Mouse (Mus musculus) hindbrain, embryonic 15.5 days (tissue): ENCODE results near the gene Mthfd2. TPM values are rescaled to one million over a fixed set of nuclear protein-coding genes. Genes with fewer than 3 reads are reported as not detected.

Source experiments
- ATAC-seq: fragments of 200-750 bp; cut with Nextera tagmentation; 2 replicates; pipeline ENCODE4 v1.8.0; 2017; ENCODE audit warnings: low read depth, moderate number of reproducible peaks, moderate TSS enrichment; ENCODE audit not compliant: low FRiP score
- H3K27ac ChIP-seq: fragments of 300-500 bp; sonication (generic); replicated peaks from 2 replicates; pipeline ENCODE4 v1.5.1; 2015; ENCODE audit warnings: mild to moderate bottlenecking, inconsistent platforms
- H3K27me3 ChIP-seq: fragments of 300-500 bp; sonication (generic); 2 replicates; pipeline ENCODE4 v1.6.1; 2015; ENCODE audit warnings: control low read depth, inconsistent platforms
- H3K36me3 ChIP-seq: fragments of 300-500 bp; sonication (generic); 2 replicates; pipeline ENCODE4 v1.6.1; 2015; ENCODE audit warnings: control low read depth, inconsistent platforms
- H3K4me1 ChIP-seq: fragments of 300-500 bp; sonication (generic); replicated peaks from 2 replicates; pipeline ENCODE4 v1.6.1; 2015; ENCODE audit warnings: control low read depth, inconsistent platforms
- H3K4me2 ChIP-seq: fragments of 300-500 bp; sonication (generic); 2 replicates; pipeline ENCODE4 v1.6.1; 2015; ENCODE audit warnings: moderate library complexity, mild to moderate bottlenecking, inconsistent platforms
- H3K4me3 ChIP-seq: fragments of 300-500 bp; sonication (generic); 2 replicates; pipeline ENCODE4 v1.5.1; 2015; ENCODE audit warnings: mild to moderate bottlenecking, inconsistent platforms
- H3K9ac ChIP-seq: fragments of 300-500 bp; sonication (generic); 2 replicates; pipeline ENCODE4 v1.6.1; 2015; ENCODE audit warnings: inconsistent platforms
- H3K9me3 ChIP-seq: fragments of 300-500 bp; sonication (generic); 2 replicates; pipeline ENCODE4 v1.6.1; 2016; ENCODE audit warnings: control low read depth, inconsistent platforms
- WGBS: fragments of 180-500 bp; shearing (Covaris S2); methylation state at CpG from one replicate; pipeline ENCODE4 v1.1.7; 2015; 5-methylcytosine and 5-hydroxymethylcytosine counted together
- polyA plus RNA-seq: library from polyadenylated mRNA; unstranded; fragments of >200 nt; fragmentation: Nextera tagmentation; extraction: Ambion mirVana; gene quantifications from 2 replicates; pipeline ENCODE4 v1.2.1, GENCODE M21; 2015

Gene Mthfd2
- polyA plus RNA-seq, 1 experiment from 2014 or later, result 32.8 TPM

DNA sequence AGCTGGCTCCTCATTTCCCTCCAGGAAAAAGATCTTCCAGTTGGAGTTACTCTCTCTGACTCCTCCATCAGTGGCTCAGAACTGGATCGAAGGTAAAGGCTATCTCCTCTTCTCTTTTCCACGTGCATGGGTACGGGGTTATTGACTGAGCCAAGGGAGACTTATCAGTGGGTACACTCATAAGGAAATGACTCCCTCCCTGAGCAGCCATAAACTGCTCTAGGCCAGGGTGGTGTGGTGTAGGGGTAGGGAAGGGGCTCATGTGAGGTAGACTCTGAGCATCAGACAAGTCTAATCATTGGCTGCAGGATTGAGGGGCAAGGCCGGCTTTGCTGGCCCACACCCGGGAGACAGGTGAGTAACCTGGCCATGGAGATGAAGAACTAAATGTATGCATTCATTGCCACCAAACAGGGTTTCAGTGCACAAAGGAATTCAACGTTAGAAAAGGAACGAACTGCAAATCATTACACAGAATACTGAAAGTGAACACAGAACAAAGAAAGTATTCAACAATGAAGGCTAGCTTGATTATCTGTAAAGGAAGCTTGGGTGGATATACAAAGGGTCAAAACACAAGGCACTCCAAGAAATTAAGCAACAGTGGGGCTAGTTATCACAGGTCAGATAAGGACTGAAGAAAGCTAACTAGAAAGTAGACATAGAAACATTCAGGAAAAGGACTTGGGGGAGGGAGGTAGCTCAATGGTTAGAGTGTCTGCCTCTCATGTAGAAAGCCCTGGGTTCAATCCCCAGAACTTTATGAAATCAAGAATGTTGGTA, 25.1 kb downstream of the Mthfd2 start:
- Histone ChIP-seq H3K4me1 (no peaks in the 10 kb centered on the region), H3K27ac (no peak overlapping the region), H3K9me3 (no peaks in the 10 kb centered on the region), H3K27me3 (no peaks in the 10 kb centered on the region), H3K4me2 (no peak overlapping the region), H3K9ac (no peak overlapping the region), H3K36me3 (peaks cover 9% of the 10 kb centered on the region; the same call in 1 of the 2 replicates), H3K4me3 (no peak overlapping the region)
- WGBS, result 89% methylated on average over 7 of the region's 7 CpGs
- no peak for ATAC-seq

- H3K4me1 ChIP-seq, result no peaks in the 10 kb centered on the region
- ATAC-seq, result no peak
- WGBS, result 74% methylated on average over 8 of the region's 8 CpGs
Measured at GRCm38 (mm10) chr6:83280256-83280955, 45.3 kb downstream of the Mthfd2 start.

GRCm38 (mm10) chr6:83278881-83279280, 46.8 kb downstream of the Mthfd2 start:
- Histone ChIP-seq H3K4me1 (no peaks in the 10 kb centered on the region), H3K4me3 (no peak overlapping the region), H3K36me3 (no peaks in the 10 kb centered on the region), H3K9me3 (no peaks in the 10 kb centered on the region), H3K9ac (no peak overlapping the region), H3K4me2 (no peak overlapping the region), H3K27me3 (no peaks in the 10 kb centered on the region), H3K27ac (no peak overlapping the region)
- ATAC-seq, result no peak
- 23% methylated on average over 2 of the region's 2 CpGs for WGBS

More at GRCm38 (mm10) chr6:83280256-83280955, 45.3 kb downstream of the Mthfd2 start:
- H3K4me3 ChIP-seq, result no peak overlapping the region
- no peaks in the 10 kb centered on the region for H3K27me3 ChIP-seq
- no peak overlapping the region for H3K9ac ChIP-seq
- H3K27ac ChIP-seq, result no peak overlapping the region
- H3K36me3 ChIP-seq, result no peaks in the 10 kb centered on the region
- H3K9me3 ChIP-seq, result no peaks in the 10 kb centered on the region
- no peak overlapping the region for H3K4me2 ChIP-seq

DNA sequence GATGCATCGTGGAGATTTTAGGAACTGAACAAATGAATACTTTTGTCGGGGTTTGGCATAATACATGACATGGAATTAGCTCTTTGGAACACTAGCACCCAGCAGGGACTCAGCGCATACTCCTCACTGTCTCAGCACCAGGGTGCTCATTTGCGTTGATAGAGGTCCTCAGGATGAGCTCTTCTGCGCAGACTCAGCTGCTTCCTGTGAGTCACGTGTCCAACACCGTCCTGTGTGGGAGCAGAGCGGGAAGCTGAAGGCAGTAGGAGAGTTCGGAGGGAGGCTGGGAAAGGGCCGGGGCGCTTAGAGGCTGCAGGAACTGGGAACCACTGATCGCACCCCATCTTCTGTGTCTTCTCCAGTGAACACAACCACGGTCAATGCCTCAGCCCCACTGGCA, 48.6 kb downstream of the Mthfd2 start:
- Histone ChIP-seq H3K36me3 (no peaks in the 10 kb centered on the region), H3K4me1 (no peaks in the 10 kb centered on the region), H3K27me3 (no peaks in the 10 kb centered on the region), H3K9me3 (no peaks in the 10 kb centered on the region), H3K9ac (no peak overlapping the region), H3K4me2 (no peak overlapping the region), H3K4me3 (no peak overlapping the region), H3K27ac (no peak overlapping the region)
- 70% methylated on average over 13 of the region's 13 CpGs for WGBS
- ATAC-seq, result no peak

DNA sequence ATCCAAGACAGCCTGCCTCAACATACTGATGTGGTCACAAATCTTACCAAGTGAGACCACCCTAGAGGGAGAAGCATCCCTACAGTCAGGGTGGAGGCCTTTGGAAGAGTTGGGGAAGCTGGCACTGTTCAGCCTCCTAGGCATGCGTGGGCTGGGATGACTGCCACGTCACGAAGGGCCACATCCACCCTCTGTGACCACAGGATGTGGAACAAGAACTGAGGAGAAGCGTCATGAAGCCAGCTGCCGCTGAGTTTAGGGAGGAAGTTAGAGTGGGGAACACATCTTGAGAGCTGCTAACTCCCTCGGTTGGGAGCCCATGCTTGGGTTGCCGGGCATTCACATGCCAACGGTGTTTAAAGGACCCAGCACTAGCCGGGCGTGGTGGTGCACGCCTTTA, 52.0 kb downstream of the Mthfd2 start:
- no peaks in the 10 kb centered on the region for H3K9me3 ChIP-seq
- H3K4me2 ChIP-seq, result no peak overlapping the region
- no peak overlapping the region for H3K27ac ChIP-seq
- 90% methylated on average over 11 of the region's 11 CpGs for WGBS
- H3K4me1 ChIP-seq, result 0 out of 2 replicates have a peak, but pooled peaks cover 1% of the 10 kb centered on the region
- H3K4me3 ChIP-seq, result no peak overlapping the region
- no peak overlapping the region for H3K9ac ChIP-seq
- H3K36me3 ChIP-seq, result no peaks in the 10 kb centered on the region
- H3K27me3 ChIP-seq, result no peaks in the 10 kb centered on the region
- ATAC-seq, result no peak

GRCm38 (mm10) chr6:83268144-83269010, 57.3 kb downstream of the Mthfd2 start:
- peak; percentile 95 for ATAC-seq
- Histone ChIP-seq H3K4me1 (peaks cover 11% of the 10 kb centered on the region), H3K9me3 (no peaks in the 10 kb centered on the region), H3K4me3 (peak overlapping the region; percentile 44), H3K4me2 (peak overlapping the region; percentile 61), H3K27me3 (no peaks in the 10 kb centered on the region), H3K36me3 (no peaks in the 10 kb centered on the region), H3K27ac (peak overlapping the region; percentile 90), H3K9ac (peak overlapping the region; percentile 45)
- 1% methylated on average over 28 of the region's 28 CpGs for WGBS

GRCm38 (mm10) chr6:83267616-83268015, 58.1 kb downstream of the Mthfd2 start:
- no peaks in the 10 kb centered on the region for H3K9me3 ChIP-seq
- H3K4me2 ChIP-seq, result peak overlapping the region; percentile 61
- peaks cover 11% of the 10 kb centered on the region for H3K4me1 ChIP-seq
- H3K27me3 ChIP-seq, result no peaks in the 10 kb centered on the region
- peak overlapping the region; percentile 23; the same call in 1 of the 2 replicates for H3K9ac ChIP-seq
- H3K36me3 ChIP-seq, result no peaks in the 10 kb centered on the region
- H3K27ac ChIP-seq, result peak overlapping the region; percentile 90
- WGBS, result 62% methylated on average over 4 of the region's 4 CpGs
- peak overlapping the region; percentile 19; the same call in 1 of the 2 replicates for H3K4me3 ChIP-seq
- no peak for ATAC-seq

DNA sequence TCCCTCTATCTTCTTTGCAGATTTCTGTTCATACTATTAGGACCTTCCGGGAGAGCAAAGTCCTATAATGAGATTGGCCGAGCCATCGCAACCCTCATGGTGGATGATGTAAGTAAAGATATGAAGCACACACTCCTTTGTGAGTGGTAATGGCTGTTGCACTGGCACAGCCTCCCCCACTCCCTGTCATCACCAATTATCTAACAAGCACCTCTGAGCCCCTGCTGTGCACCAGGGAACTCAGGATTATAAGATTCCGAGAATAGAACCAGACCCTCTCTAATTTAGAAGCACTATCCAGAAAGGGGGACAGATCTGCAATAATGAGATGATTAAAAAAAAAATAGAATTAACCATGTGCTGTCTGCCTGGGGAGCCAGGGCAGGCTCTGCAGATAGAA, 60.1 kb downstream of the Mthfd2 start:
- no peak overlapping the region for H3K27ac ChIP-seq
- no peak overlapping the region for H3K4me2 ChIP-seq
- H3K4me3 ChIP-seq, result no peak overlapping the region
- ATAC-seq, result no peak
- 73% methylated on average over 4 of the region's 4 CpGs for WGBS
- no peaks in the 10 kb centered on the region for H3K9me3 ChIP-seq
- no peak overlapping the region for H3K9ac ChIP-seq
- peaks cover 11% of the 10 kb centered on the region for H3K4me1 ChIP-seq
- H3K36me3 ChIP-seq, result no peaks in the 10 kb centered on the region
- no peaks in the 10 kb centered on the region for H3K27me3 ChIP-seq

DNA sequence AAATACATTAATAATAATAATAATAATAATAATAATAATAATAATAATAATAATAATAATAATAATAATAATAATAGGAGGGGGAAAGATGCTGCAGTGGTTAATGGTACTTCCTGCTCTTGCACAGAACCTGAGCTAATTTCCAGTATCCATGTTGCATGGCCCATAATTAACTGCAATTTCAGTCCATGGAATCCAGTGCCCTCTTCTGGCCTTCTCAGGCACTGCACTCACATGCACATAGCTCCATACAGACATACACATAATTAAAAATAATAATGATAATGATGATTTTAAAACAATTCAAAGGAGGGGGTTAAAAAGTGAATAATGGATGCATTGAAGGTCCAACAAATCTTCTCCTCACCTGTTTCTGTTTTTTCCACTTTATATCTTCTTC, 60.5 kb downstream of the Mthfd2 start:
- Histone ChIP-seq H3K27ac (no peak overlapping the region), H3K36me3 (no peaks in the 10 kb centered on the region), H3K4me1 (peaks cover 11% of the 10 kb centered on the region), H3K4me2 (no peak overlapping the region), H3K9me3 (no peaks in the 10 kb centered on the region), H3K4me3 (no peak overlapping the region), H3K9ac (no peak overlapping the region), H3K27me3 (no peaks in the 10 kb centered on the region)
- no peak for ATAC-seq

DNA sequence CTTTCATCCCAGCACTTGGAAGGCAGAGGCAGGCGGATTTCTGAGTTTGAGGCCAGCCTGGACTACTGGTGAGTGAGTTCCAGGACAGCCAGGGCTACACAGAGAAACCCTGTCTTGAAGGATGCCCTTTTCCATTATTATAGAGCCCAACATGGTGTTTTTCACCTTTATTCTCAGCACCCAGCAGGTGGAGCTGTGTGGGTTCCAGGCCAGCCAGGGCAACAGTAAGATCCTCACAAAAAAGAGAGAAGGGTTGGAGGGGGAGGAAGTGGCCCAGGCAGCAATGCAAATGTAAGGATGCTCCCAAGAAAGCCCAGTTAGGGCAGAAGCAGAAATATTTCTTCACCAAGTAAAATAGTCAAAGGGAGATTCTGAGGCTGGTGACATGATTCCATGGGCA, 61.2 kb downstream of the Mthfd2 start:
- Histone ChIP-seq H3K27me3 (no peaks in the 10 kb centered on the region), H3K27ac (no peak overlapping the region), H3K36me3 (no peaks in the 10 kb centered on the region), H3K9me3 (no peaks in the 10 kb centered on the region), H3K4me2 (no peak overlapping the region), H3K4me3 (no peak overlapping the region), H3K9ac (no peak overlapping the region), H3K4me1 (peaks cover 11% of the 10 kb centered on the region)
- ATAC-seq, result no peak
- WGBS, result 94% methylated on average over 1 of the region's 1 CpGs
